ENCODE assay signal across 9 mouse cellular contexts in genomic region chr2:173046582-173047297, GRCm38 (mm10). TPM values are rescaled to one million over a fixed set of nuclear protein-coding genes. Genes with fewer than 3 reads are reported as not detected.
A peak's percentile ranks its signal among the peaks of the same experiment; 100 is the strongest.
DNase-seq lines count a peak whose midpoint lies in the region; ATAC-seq lines count a peak whose summit lies in the region.
"Had no signal": no experiment of that assay in that cellular context is flagged by ENCODE, and none has a peak within 500 bp of the region (broad histone marks: within the 10 kb centered on the region; RNA-seq: fewer than 3 reads in every experiment).

No protein-coding gene starts in this region.

- H3K27ac ChIP-seq in intestine, embryonic 16.5 days (ENCODE audit: low read length), result 0 out of 2 replicates have a peak overlapping the region, but pooled peaks have one; percentile 30
- H3K27ac ChIP-seq: kidney, postnatal 0 days had no signal

- intact Hi-C loops in left cerebral cortex, postnatal 36 days (cut with DNase I), result no loop called here

- ATAC-seq in CD4-positive, CD25-positive, alpha-beta regulatory T cell, adult 4 months, result peak; percentile 90
- ATAC-seq in intestine, embryonic 16.5 days, result peak; percentile 14; the same call in 1 of the 2 replicates
- peak; percentile 75 for ATAC-seq in monocyte, adult 5-6 weeks (replicated peaks; ENCODE audit: insufficient number of reproducible peaks, low FRiP score, low TSS enrichment, poor library complexity, severe bottlenecking)
- no peak for ATAC-seq in cerebellum, adult (ENCODE audit: insufficient number of reproducible peaks, low FRiP score, low TSS enrichment)

- no peak overlapping the region for H3K4me3 ChIP-seq in intestine, embryonic 16.5 days (ENCODE audit: low read length)

- 69% methylated on average over 15 of the region's 15 CpGs for WGBS in intestine, embryonic 16.5 days

- no peaks in the 10 kb centered on the region for H3K27me3 ChIP-seq in intestine, embryonic 16.5 days (replicated peaks; ENCODE audit: control insufficient read depth, insufficient read depth, low read length)

- no peaks in the 10 kb centered on the region for H3K9me3 ChIP-seq in intestine, embryonic 16.5 days (ENCODE audit: control insufficient read depth, low read length)

- DNase-seq in T-cell, adult 2 months (ENCODE audit: low spot score), result peak; percentile 79
- DNase-seq in layer of hippocampus, postnatal 14 days (ENCODE audit: low spot score in 2 of 2), result no peak
- DNase-seq in left cerebral cortex, postnatal 36 days (ENCODE audit: low spot score in 2 of 2), result no peak
- DNase-seq: cerebellum, postnatal 25 days had no signal

- H3K9ac ChIP-seq in intestine, embryonic 16.5 days (ENCODE audit: low read depth, low read length), result peak overlapping the region; percentile 46

- no peaks in the 10 kb centered on the region for H3K36me3 ChIP-seq in intestine, embryonic 16.5 days (ENCODE audit: control insufficient read depth, insufficient read depth, low read length)

- peaks cover 22% of the 10 kb centered on the region for H3K4me1 ChIP-seq in intestine, embryonic 16.5 days (ENCODE audit: control insufficient read depth, insufficient read depth, low read length)

- no peak overlapping the region for H3K4me2 ChIP-seq in intestine, embryonic 16.5 days (ENCODE audit: low read depth, low read length)

RNA-seq across cellular contexts. Expression of gene Rbm38, which starts 26.4 kb away (rescaled TPM):
- polyA plus RNA-seq in CD4-positive, CD25-positive, alpha-beta regulatory T cell, adult 4 months (2017; shearing (Covaris generic)), result 100 to 1,000 TPM; 154 to 194 TPM
- polyA plus RNA-seq in intestine, embryonic 16.5 days (2015; fragmentation: Nextera tagmentation; extraction: Ambion mirVana), result 62.6 and 64.6 TPM in 2 replicates
- total RNA-seq in monocyte, adult 5-6 weeks (2017), result 37.6 to 41.8 TPM (median 37.7 TPM) in 3 replicates
- total RNA-seq in layer of hippocampus, postnatal 14 days (2021), result 1 to 10 TPM; 4.1 to 6.6 TPM
- 1 to 10 TPM; 3.0 to 3.6 TPM for total RNA-seq in left cerebral cortex, postnatal 36 days (2021)

RNA-seq across cellular contexts. Expression of gene Rae1, which starts 46.8 kb away (rescaled TPM):
- 10 to 100 TPM; 44.2 to 44.5 TPM for polyA plus RNA-seq in CD4-positive, CD25-positive, alpha-beta regulatory T cell, adult 4 months (2017; shearing (Covaris generic))
- 110 and 117 TPM in 2 replicates for polyA plus RNA-seq in intestine, embryonic 16.5 days (2015; fragmentation: Nextera tagmentation; extraction: Ambion mirVana)
- total RNA-seq in monocyte, adult 5-6 weeks (2017), result 40.0 to 48.7 TPM (median 46.6 TPM) in 3 replicates
- 10 to 100 TPM; 71.8 to 75.5 TPM for total RNA-seq in layer of hippocampus, postnatal 14 days (2021)
- total RNA-seq in left cerebral cortex, postnatal 36 days (2021), result 10 to 100 TPM; 57.9 to 58.8 TPM
